Mouse (Mus musculus): Measurements from ENCODE around the gene Tmem131l. TPM values are rescaled to one million over a fixed set of nuclear protein-coding genes. Genes with fewer than 3 reads are reported as not detected.

Gene Tmem131l
- total and polyA plus RNA-seq, 3 experiments, result 9.6 to 39.6 TPM; not detected in 1

- no peak overlapping the region for H3K27ac ChIP-seq (ENCODE audit: control insufficient read depth, low read depth, low read length)
- H3K9ac ChIP-seq (ENCODE audit: control insufficient read depth, low read depth, low read length, poor library complexity, severe bottlenecking), result no peak overlapping the region
- no peaks in the 10 kb centered on the region for H3K4me1 ChIP-seq (ENCODE audit: control insufficient read depth in 1 of 2, insufficient read depth in 2 of 2, low read length in 2 of 2)
- no peaks in the 10 kb centered on the region for H3K27me3 ChIP-seq (ENCODE audit: control insufficient read depth in 1 of 2, insufficient read depth in 2 of 2, low read length in 2 of 2)
- H3K4me3 ChIP-seq (ENCODE audit: control insufficient read depth in 1 of 2, insufficient read depth in 1 of 2, low read depth in 2 of 2, low read length in 2 of 2), result no peak overlapping the region
- TF ChIP-seq POLR2AphosphoS5 (IDR thresholded peaks at IDR 0.05; ENCODE audit: borderline replicate concordance, low read depth, low read length), result no peak
- H3K79me2 ChIP-seq (ENCODE audit: control insufficient read depth, insufficient read depth, low read length, poor library complexity), result no peaks in the 10 kb centered on the region
- H3K36me3 ChIP-seq (ENCODE audit: control insufficient read depth in 1 of 2, insufficient read depth in 2 of 2, low read length in 2 of 2), result no peaks in the 10 kb centered on the region; a peak in 3 of 4 replicates
- DNase-seq (ENCODE audit: low read depth, low spot score), result no peak
- H3K9me3 ChIP-seq (replicated peaks; ENCODE audit: insufficient read depth, low read length), result no peaks in the 10 kb centered on the region
These were observed 43.9 kb downstream of the Tmem131l start for GRCm38 (mm10) chr3:83996086-83996485.

- no peak overlapping the region for H3K4me3 ChIP-seq (ENCODE audit: control insufficient read depth in 1 of 2, insufficient read depth in 1 of 2, low read depth in 2 of 2, low read length in 2 of 2)
- H3K9me3 ChIP-seq (replicated peaks; ENCODE audit: insufficient read depth, low read length), result no peaks in the 10 kb centered on the region
- TF ChIP-seq TAL1 (IDR thresholded peaks at IDR 0.05; ENCODE audit: low read length), result no peak
- no peak for TF ChIP-seq POLR2A (IDR thresholded peaks at IDR 0.05; ENCODE audit: control insufficient read depth in 1 of 2, insufficient read depth in 1 of 2, low read depth in 1 of 2, low read length in 2 of 2, poor library complexity in 1 of 2)
- no peak for TF ChIP-seq POLR2AphosphoS2 (IDR thresholded peaks at IDR 0.05; ENCODE audit: low read length)
- no peak for TF ChIP-seq CTCF (IDR thresholded peaks at IDR 0.05 in 2 of 3, conservative IDR thresholded peaks at IDR 0.05 in 1 of 3; ENCODE audit: control insufficient read depth in 1 of 3, insufficient read depth in 1 of 3, low read depth in 2 of 3, low read length in 3 of 3, poor library complexity in 1 of 3, severe bottlenecking in 1 of 3)
- no peak for TF ChIP-seq TBP (IDR thresholded peaks at IDR 0.05; ENCODE audit: low read depth, low read length)
- no peak for TF ChIP-seq SMC3 (IDR thresholded peaks at IDR 0.05; ENCODE audit: low read depth, low read length)
- TF ChIP-seq MAZ (IDR thresholded peaks at IDR 0.05; ENCODE audit: low read depth, low read length), result no peak
- no peak for TF ChIP-seq NRF1 (IDR thresholded peaks at IDR 0.05; ENCODE audit: insufficient read depth, low read depth, low read length, poor library complexity, severe bottlenecking)
- TF ChIP-seq UBTF (IDR thresholded peaks at IDR 0.05; ENCODE audit: borderline replicate concordance, insufficient read depth, low read depth, low read length), result no peak
- no peak for TF ChIP-seq E2F4 (IDR thresholded peaks at IDR 0.05; ENCODE audit: borderline replicate concordance, low read depth, low read length)
- no peak for TF ChIP-seq JUND (IDR thresholded peaks at IDR 0.05; ENCODE audit: low read depth, low read length)
- TF ChIP-seq MXI1 (IDR thresholded peaks at IDR 0.05; ENCODE audit: low read depth, low read length), result no peak
- no peak for TF ChIP-seq ELF1 (IDR thresholded peaks at IDR 0.05; ENCODE audit: low read depth, low read length)
- TF ChIP-seq ZMIZ1 (IDR thresholded peaks at IDR 0.05; ENCODE audit: low read depth, low read length), result no peak
- no peak overlapping the region for H3K27ac ChIP-seq (ENCODE audit: control insufficient read depth, low read depth, low read length)
- no peaks in the 10 kb centered on the region for H3K27me3 ChIP-seq (ENCODE audit: control insufficient read depth in 1 of 2, insufficient read depth in 2 of 2, low read length in 2 of 2)
- no peak for DNase-seq (ENCODE audit: low read depth, low spot score)
- H3K36me3 ChIP-seq (ENCODE audit: control insufficient read depth in 1 of 2, insufficient read depth in 2 of 2, low read length in 2 of 2), result no peaks in the 10 kb centered on the region; a peak in 2 of 4 replicates
- no peaks in the 10 kb centered on the region for H3K79me2 ChIP-seq (ENCODE audit: control insufficient read depth, insufficient read depth, low read length, poor library complexity)
- H3K4me1 ChIP-seq (ENCODE audit: control insufficient read depth in 1 of 2, insufficient read depth in 2 of 2, low read length in 2 of 2), result no peaks in the 10 kb centered on the region
- H3K9ac ChIP-seq (ENCODE audit: control insufficient read depth, low read depth, low read length, poor library complexity, severe bottlenecking), result no peak overlapping the region
These were observed 44.6 kb downstream of the Tmem131l start for GRCm38 (mm10) chr3:83995254-83995830.

Measured in MEL (cell line).